Mouse (Mus musculus): ENCODE data around the gene Zfyve21. TPM values are rescaled to one million over a fixed set of nuclear protein-coding genes. Genes with fewer than 3 reads are reported as not detected.

Zfyve21 gene
- total RNA-seq, 2 experiments from 2014 or later = 19.6 to 21.9 TPM

- no peak for DNase-seq
Measured at GRCm38 (mm10) chr12:111798493-111798892, 15.5 kb upstream of the Zfyve21 start.

GRCm38 (mm10) chr12:111800459-111801183 is 13.3 kb upstream of the Zfyve21 start:
- no peak for DNase-seq

- no peak for DNase-seq
Measured at GRCm38 (mm10) chr12:111803538-111803937, 10.4 kb upstream of the Zfyve21 start.

- DNase-seq = no peak
Measured at GRCm38 (mm10) chr12:111808775-111809174, 5.2 kb upstream of the Zfyve21 start.

GRCm38 (mm10) chr12:111809762-111810161 is 4.2 kb upstream of the Zfyve21 start:
- peak; percentile 88 for DNase-seq

- no peak for DNase-seq
Measured at GRCm38 (mm10) chr12:111812075-111812474, 1.9 kb upstream of the Zfyve21 start.

- no peak for DNase-seq
Measured at GRCm38 (mm10) chr12:111812611-111813010, 1.4 kb upstream of the Zfyve21 start.

GRCm38 (mm10) chr12:111813111-111813765 is 732 bp upstream of the Zfyve21 start:
- peak; percentile 49 for DNase-seq

- no peak for DNase-seq
Measured at GRCm38 (mm10) chr12:111814769-111815762, 1.1 kb downstream of the Zfyve21 start.

GRCm38 (mm10) chr12:111816528-111816927 is 2.6 kb downstream of the Zfyve21 start:
- no peak for DNase-seq

GRCm38 (mm10) chr12:111816967-111817366 is 3.0 kb downstream of the Zfyve21 start:
- DNase-seq = no peak

GRCm38 (mm10) chr12:111817991-111818390 is 4.0 kb downstream of the Zfyve21 start:
- DNase-seq = no peak

- no peak for DNase-seq
Measured at GRCm38 (mm10) chr12:111819936-111820335, 6.0 kb downstream of the Zfyve21 start.

GRCm38 (mm10) chr12:111820708-111821107 is 6.7 kb downstream of the Zfyve21 start:
- no peak for DNase-seq

- DNase-seq = no peak
Measured at GRCm38 (mm10) chr12:111821931-111822330, 8.0 kb downstream of the Zfyve21 start.

- DNase-seq = no peak
Measured at GRCm38 (mm10) chr12:111827556-111827955, 13.6 kb downstream of the Zfyve21 start.

GRCm38 (mm10) chr12:111829447-111829846 is 15.5 kb downstream of the Zfyve21 start:
- no peak for DNase-seq

GRCm38 (mm10) chr12:111829954-111830353 is 16.0 kb downstream of the Zfyve21 start:
- no peak for DNase-seq

- no peak for DNase-seq
Measured at GRCm38 (mm10) chr12:111830375-111830774, 16.4 kb downstream of the Zfyve21 start.

- DNase-seq = no peak
Measured at GRCm38 (mm10) chr12:111832643-111833042, 18.7 kb downstream of the Zfyve21 start.

- DNase-seq = no peak
Measured at GRCm38 (mm10) chr12:111833457-111833856, 19.5 kb downstream of the Zfyve21 start.
